Mouse (Mus musculus) cerebellum, postnatal 14 days (tissue): ENCODE data around the gene Map4k5.
A peak's percentile ranks its signal among the peaks of the same experiment; 100 is the strongest.

Experiments
- DNase-seq, 2 experiments: peaks; one replicate each; pipeline ENCODE4 v3.0.0; 2021; ENCODE audit warnings: mixed read lengths in 2 of 2

Map4k5 gene

DNA sequence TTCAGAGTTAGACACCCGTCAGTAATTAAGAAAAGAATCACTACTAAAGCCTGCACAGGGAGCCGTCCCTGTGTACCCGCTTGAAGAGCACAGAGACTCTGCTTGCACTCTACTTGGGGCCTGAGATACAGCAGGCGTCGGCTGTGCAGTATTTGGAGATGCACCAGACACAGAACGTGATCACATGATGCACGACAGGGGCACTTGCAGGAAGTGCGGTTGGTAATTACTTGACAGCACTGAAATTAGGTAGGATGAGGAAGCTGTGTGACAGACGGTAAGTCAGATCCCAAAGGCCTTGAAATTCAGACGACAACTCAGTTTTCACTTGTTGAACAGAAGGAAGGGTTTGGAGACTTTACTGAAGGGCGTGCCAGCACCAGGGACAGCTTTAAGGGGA lies 54.6 kb downstream of the Map4k5 start:
- no peak for DNase-seq

- DNase-seq, result no peak
Measured at GRCm38 (mm10) chr12:69833982-69834604, 58.9 kb downstream of the Map4k5 start.

GRCm38 (mm10) chr12:69831239-69831910 lies 61.6 kb downstream of the Map4k5 start:
- DNase-seq, result no peak

GRCm38 (mm10) chr12:69828214-69828613 lies 64.8 kb downstream of the Map4k5 start:
- DNase-seq, result no peak

GRCm38 (mm10) chr12:69824881-69825597 lies 68.0 kb downstream of the Map4k5 start:
- no peak for DNase-seq

DNA sequence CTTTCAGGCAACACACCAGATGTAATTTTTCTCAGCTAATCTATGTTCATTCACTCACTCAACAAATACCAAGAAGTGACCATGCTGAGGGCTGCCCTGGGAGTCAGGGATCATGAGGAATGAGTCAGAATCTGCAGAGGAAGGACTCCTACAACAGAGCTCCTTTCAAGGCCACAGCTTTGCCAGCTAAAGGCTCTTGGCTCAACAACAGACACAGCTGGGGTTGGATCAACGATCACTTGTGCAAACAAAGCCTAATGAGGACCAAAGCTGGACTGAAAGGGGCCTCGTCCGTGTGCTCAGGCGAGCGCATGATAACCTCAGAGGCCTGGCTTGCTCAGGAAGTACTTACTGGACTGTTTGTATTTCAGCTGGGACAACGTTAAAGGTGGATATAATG lies 78.7 kb downstream of the Map4k5 start:
- no peak for DNase-seq

GRCm38 (mm10) chr12:69813596-69813995 lies 79.4 kb downstream of the Map4k5 start:
- DNase-seq, result peak in 1 of 2 experiments; percentile 10

DNA sequence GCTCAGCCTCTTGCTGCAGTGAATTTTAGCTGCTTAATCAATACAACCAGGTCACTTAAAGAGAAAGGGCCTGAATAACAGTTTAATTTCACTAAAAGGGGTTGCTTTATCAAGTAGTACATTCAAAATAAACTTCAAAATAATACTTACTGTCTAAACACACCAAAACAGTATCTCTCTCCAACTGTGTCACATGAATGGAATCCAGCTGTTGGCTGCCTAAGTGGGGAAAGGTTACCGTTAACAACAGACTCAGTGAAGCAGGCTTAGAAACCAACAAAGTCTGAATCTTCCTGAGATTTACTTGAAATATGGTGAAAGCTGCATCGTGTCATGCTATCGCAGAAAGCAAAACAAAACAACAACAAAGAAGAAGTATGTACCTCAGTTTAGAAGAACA lies 80.0 kb downstream of the Map4k5 start:
- DNase-seq, result no peak

DNA sequence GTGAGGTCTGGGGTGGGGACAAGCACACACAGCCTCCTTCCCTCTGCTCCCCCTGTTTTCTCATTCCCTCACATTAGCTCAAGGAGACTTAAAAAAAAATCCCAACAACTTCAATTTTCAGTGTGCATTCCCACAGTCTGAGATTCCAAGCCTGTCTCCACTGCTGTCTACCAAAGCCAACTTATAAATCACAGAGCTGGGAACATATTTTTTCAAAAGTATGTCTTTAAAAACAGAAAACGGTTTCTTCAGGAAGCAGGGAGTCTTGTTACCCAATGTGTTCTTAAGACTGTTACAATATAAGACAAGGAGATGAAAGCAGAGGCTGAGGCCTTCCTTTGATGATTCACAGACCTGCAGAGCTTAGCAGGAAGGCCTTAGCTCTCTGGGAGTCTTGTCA lies 81.0 kb downstream of the Map4k5 start:
- no peak for DNase-seq

GRCm38 (mm10) chr12:69809439-69809838 lies 83.6 kb downstream of the Map4k5 start:
- no peak for DNase-seq

DNA sequence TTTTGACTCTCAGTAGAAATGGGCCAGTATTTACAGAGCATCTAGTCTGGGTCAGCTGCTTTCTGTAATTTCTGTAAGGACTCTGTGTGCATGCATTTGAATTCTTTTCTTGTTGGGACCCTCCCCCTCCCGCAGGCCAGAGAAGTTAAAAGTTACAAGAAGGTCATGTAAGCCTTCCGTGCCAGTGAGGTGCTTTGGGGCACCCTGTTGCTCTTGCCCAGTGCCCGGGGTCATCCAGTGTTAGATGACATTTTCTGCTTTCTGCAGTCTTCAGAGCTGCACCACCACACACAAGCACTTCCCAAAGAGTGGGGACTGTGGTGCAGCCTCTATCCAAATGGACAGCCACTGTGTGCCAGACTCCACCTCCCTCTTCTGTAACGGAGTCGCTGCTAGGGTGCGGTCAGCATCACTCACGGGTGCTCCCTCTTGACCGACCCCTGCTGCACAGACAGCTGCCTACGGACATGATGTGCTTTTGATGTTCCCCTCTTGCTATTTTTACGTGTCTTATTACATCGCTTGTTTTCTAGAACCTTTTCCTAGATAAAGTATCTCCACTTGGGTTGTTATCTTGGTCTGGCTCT lies 85.5 kb downstream of the Map4k5 start:
- no peak for DNase-seq

DNA sequence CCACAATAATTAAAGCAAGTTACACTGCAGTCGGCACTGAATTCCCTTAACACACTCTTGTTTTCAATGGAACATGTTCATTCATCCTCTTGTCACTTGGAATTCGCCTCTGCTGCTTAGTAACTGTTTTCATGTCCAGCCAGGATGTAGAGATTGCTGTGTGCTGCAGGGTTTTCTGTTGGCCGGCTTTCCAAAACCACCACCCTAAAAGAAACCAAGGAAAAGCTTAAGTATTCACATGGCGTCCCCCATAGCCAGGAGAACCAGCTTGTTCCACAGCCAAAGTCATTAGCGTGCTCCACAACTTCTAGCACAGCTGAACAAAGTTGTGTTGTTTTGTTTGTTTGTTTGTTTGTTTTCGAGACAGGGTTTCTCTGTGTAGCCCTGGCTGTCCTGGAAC lies 87.9 kb downstream of the Map4k5 start:
- no peak for DNase-seq

- no peak for DNase-seq
Measured at GRCm38 (mm10) chr12:69804393-69805070, 88.5 kb downstream of the Map4k5 start.

DNA sequence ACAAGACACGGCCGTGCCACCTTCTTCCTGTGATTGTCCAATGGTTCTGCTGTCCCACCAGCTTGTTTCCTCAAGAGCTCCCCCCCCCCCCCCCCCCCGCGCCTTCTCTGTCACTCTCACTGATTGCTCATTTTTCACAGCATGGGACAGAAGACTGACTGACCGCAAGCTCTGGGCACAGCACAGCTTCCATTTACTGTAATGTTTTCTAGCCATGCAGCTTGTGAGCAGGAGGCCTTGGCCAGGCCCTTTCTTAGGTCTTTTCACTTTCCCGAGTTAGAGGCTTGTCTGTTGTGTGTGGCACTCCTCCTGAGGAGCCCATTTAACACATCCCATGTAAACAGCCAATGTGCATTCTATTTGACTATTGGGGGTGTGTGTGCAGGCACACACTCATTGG lies 89.8 kb downstream of the Map4k5 start:
- no peak for DNase-seq

GRCm38 (mm10) chr12:69800586-69800985 lies 92.4 kb downstream of the Map4k5 start:
- no peak for DNase-seq

DNA sequence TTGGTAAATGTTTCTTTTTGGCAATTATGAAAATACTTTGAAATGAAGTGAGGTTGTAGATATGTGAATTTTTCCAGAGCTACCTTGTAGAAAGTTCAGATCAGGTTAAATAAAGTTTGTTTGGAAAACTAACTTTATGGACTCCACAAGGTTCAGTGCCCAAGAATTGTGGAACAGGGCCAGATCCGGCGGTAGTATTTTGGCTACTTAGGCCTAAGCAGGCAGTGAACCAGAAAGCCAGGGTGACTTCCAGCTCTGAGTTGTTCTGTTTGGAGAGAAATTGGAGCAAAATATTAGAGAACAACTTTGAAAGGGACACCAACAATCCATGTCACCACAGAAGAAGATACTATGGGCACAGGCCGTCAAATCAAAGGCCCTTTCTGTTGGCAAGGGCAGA lies 96.7 kb downstream of the Map4k5 start:
- no peak for DNase-seq

GRCm38 (mm10) chr12:69790530-69791505 lies 102.2 kb downstream of the Map4k5 start, which contains the start of gene Cdkl1:
Gene Cdkl1, minus strand, starts transcription at chr12:69791267.
- peak; percentile 72 to 73 for DNase-seq

DNA sequence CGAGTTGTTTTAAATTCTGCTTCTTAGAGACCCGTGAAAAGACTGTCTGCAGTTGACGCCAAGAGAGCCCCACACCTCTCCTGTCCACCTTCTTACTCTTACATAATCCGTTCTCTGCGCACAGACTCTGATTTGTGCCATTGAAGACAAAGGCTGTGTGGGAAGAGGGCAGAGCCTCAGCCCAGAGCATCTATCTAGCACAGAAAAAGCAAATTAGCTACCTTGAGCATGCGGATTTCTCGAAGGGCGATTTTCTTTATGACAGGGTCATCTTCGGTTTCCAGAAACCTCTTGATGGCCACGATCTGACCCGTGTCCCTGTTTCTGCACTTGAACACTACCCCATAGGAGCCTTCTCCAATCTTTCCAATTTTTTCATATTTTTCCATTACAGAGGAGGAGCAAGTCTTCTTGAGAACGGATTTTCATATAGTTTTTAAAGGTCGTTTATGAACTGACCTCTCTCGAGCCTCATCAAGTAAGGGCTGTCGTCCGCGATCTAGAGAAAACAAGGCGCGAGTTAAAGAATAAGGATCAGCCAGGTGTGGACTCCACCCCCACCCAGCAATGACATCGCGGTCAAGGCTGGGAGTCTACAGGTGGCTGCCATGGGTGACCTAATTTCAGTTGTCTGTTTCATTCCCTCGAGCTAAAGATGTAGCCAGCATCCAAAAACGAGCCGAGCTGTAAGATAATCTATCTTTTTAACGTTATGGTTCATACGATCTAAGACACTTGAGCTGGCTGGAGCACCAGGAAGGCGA lies 103.1 kb downstream of the Map4k5 start:
- DNase-seq, result peak; percentile 57 to 60

GRCm38 (mm10) chr12:69788380-69788779 lies 104.6 kb downstream of the Map4k5 start:
- no peak for DNase-seq

DNA sequence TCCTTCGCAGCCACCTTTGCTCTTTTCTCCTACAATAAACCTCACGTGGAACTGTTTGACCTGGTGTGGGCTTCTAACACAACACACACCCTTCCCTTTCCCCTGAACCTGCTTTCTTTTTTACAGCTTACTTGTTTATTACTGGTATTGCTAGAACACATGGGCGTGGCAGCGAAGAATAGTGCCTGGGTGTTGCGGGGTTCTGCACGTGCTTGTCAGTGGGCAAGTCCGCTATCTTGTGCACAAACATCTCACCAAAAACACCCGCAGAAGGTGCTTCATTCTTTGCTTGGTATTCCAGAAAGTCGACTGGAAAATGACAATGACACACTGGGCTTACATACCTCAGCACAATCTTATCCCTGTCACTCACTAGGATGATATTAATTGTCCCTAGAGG lies 107.5 kb downstream of the Map4k5 start:
- no peak for DNase-seq
